Mouse (Mus musculus): ENCODE measurements around the gene Jag2. TPM values are rescaled to one million over a fixed set of nuclear protein-coding genes. Genes with fewer than 3 reads are reported as not detected.

Gene Jag2
- polyA plus RNA-seq, 1 experiment from 2014 or later: 13.1 TPM

- no peak overlapping the region for H3K27ac ChIP-seq (replicated peaks; ENCODE audit: low read depth, low read length)
- peak; percentile 42 for ATAC-seq (ENCODE audit: low read depth)
- no peaks in the 10 kb centered on the region for H3K4me1 ChIP-seq (ENCODE audit: control insufficient read depth, insufficient read depth, low read length)
- H3K9me3 ChIP-seq (ENCODE audit: control insufficient read depth, low read length): no peaks in the 10 kb centered on the region
- WGBS: 81% methylated on average over 7 of the region's 7 CpGs
- H3K9ac ChIP-seq (ENCODE audit: low read depth, low read length): no peak overlapping the region
- no peak for DNase-seq (ENCODE audit: low spot score)
- no peak overlapping the region for H3K4me2 ChIP-seq (ENCODE audit: low read depth, low read length)
- H3K4me3 ChIP-seq (ENCODE audit: low read depth, low read length): no peak overlapping the region
- H3K27me3 ChIP-seq (replicated peaks; ENCODE audit: control insufficient read depth, insufficient read depth, low read length): no peaks in the 10 kb centered on the region
- H3K36me3 ChIP-seq (ENCODE audit: control insufficient read depth, insufficient read depth, low read length): peaks cover 84% of the 10 kb centered on the region
These were observed 31.9 kb upstream of the Jag2 start for GRCm38 (mm10) chr12:112961428-112961827.

GRCm38 (mm10) chr12:112959421-112959820 lies 29.8 kb upstream of the Jag2 start:
- Histone ChIP-seq H3K4me2 (ENCODE audit: low read depth, low read length) (no peak overlapping the region), H3K4me3 (ENCODE audit: low read depth, low read length) (no peak overlapping the region), H3K27me3 (replicated peaks; ENCODE audit: control insufficient read depth, insufficient read depth, low read length) (no peaks in the 10 kb centered on the region), H3K36me3 (ENCODE audit: control insufficient read depth, insufficient read depth, low read length) (peaks cover 63% of the 10 kb centered on the region), H3K27ac (replicated peaks; ENCODE audit: low read depth, low read length) (no peak overlapping the region), H3K4me1 (ENCODE audit: control insufficient read depth, insufficient read depth, low read length) (no peaks in the 10 kb centered on the region), H3K9me3 (ENCODE audit: control insufficient read depth, low read length) (no peaks in the 10 kb centered on the region), H3K9ac (ENCODE audit: low read depth, low read length) (no peak overlapping the region)
- DNase-seq (ENCODE audit: low spot score) (no peak), ATAC-seq (ENCODE audit: low read depth) (no peak)
- 81% methylated on average over 8 of the region's 8 CpGs for WGBS

- Histone ChIP-seq H3K9ac (ENCODE audit: low read depth, low read length) (no peak overlapping the region), H3K9me3 (ENCODE audit: control insufficient read depth, low read length) (no peaks in the 10 kb centered on the region), H3K4me2 (ENCODE audit: low read depth, low read length) (no peak overlapping the region), H3K4me1 (ENCODE audit: control insufficient read depth, insufficient read depth, low read length) (no peaks in the 10 kb centered on the region), H3K27me3 (replicated peaks; ENCODE audit: control insufficient read depth, insufficient read depth, low read length) (no peaks in the 10 kb centered on the region), H3K27ac (replicated peaks; ENCODE audit: low read depth, low read length) (no peak overlapping the region), H3K4me3 (ENCODE audit: low read depth, low read length) (no peak overlapping the region), H3K36me3 (ENCODE audit: control insufficient read depth, insufficient read depth, low read length) (peaks cover 52% of the 10 kb centered on the region)
- peak; percentile 63 for ATAC-seq (ENCODE audit: low read depth)
- 21% methylated on average over 4 of the region's 4 CpGs for WGBS
- no peak for DNase-seq (ENCODE audit: low spot score)
These were observed 28.7 kb upstream of the Jag2 start for GRCm38 (mm10) chr12:112958303-112958702.

- Histone ChIP-seq H3K9me3 (ENCODE audit: control insufficient read depth, low read length) (no peaks in the 10 kb centered on the region), H3K4me1 (ENCODE audit: control insufficient read depth, insufficient read depth, low read length) (0 out of 2 replicates have a peak, but pooled peaks cover 1% of the 10 kb centered on the region), H3K4me3 (ENCODE audit: low read depth, low read length) (no peak overlapping the region), H3K4me2 (ENCODE audit: low read depth, low read length) (no peak overlapping the region), H3K27ac (replicated peaks; ENCODE audit: low read depth, low read length) (no peak overlapping the region), H3K36me3 (ENCODE audit: control insufficient read depth, insufficient read depth, low read length) (peaks cover 27% of the 10 kb centered on the region), H3K27me3 (replicated peaks; ENCODE audit: control insufficient read depth, insufficient read depth, low read length) (no peaks in the 10 kb centered on the region), H3K9ac (ENCODE audit: low read depth, low read length) (no peak overlapping the region)
- 29% methylated on average over 4 of the region's 4 CpGs for WGBS
- ATAC-seq (ENCODE audit: low read depth) (no peak), DNase-seq (ENCODE audit: low spot score) (no peak)
These were observed 26.2 kb upstream of the Jag2 start for GRCm38 (mm10) chr12:112955800-112956199.

- Histone ChIP-seq H3K9ac (ENCODE audit: low read depth, low read length) (no peak overlapping the region), H3K4me2 (ENCODE audit: low read depth, low read length) (no peak overlapping the region), H3K36me3 (ENCODE audit: control insufficient read depth, insufficient read depth, low read length) (peaks cover 9% of the 10 kb centered on the region; the same call in 1 of the 2 replicates), H3K27me3 (replicated peaks; ENCODE audit: control insufficient read depth, insufficient read depth, low read length) (no peaks in the 10 kb centered on the region), H3K4me1 (ENCODE audit: control insufficient read depth, insufficient read depth, low read length) (peaks cover 7% of the 10 kb centered on the region; the same call in 1 of the 2 replicates), H3K4me3 (ENCODE audit: low read depth, low read length) (no peak overlapping the region), H3K9me3 (ENCODE audit: control insufficient read depth, low read length) (no peaks in the 10 kb centered on the region), H3K27ac (replicated peaks; ENCODE audit: low read depth, low read length) (no peak overlapping the region)
- no peak for DNase-seq (ENCODE audit: low spot score)
- no peak for ATAC-seq (ENCODE audit: low read depth)
- 77% methylated on average over 3 of the region's 3 CpGs for WGBS
These were observed 23.5 kb upstream of the Jag2 start for GRCm38 (mm10) chr12:112952926-112953565.

GRCm38 (mm10) chr12:112952433-112952832 lies 22.9 kb upstream of the Jag2 start:
- H3K4me3 ChIP-seq (ENCODE audit: low read depth, low read length): no peak overlapping the region
- no peak for ATAC-seq (ENCODE audit: low read depth)
- no peak for DNase-seq (ENCODE audit: low spot score)
- WGBS: 78% methylated on average over 8 of the region's 8 CpGs
- H3K9me3 ChIP-seq (ENCODE audit: control insufficient read depth, low read length): no peaks in the 10 kb centered on the region
- H3K9ac ChIP-seq (ENCODE audit: low read depth, low read length): no peak overlapping the region
- H3K4me2 ChIP-seq (ENCODE audit: low read depth, low read length): no peak overlapping the region
- peaks cover 7% of the 10 kb centered on the region; the same call in 1 of the 2 replicates for H3K4me1 ChIP-seq (ENCODE audit: control insufficient read depth, insufficient read depth, low read length)
- H3K27me3 ChIP-seq (replicated peaks; ENCODE audit: control insufficient read depth, insufficient read depth, low read length): no peaks in the 10 kb centered on the region
- H3K36me3 ChIP-seq (ENCODE audit: control insufficient read depth, insufficient read depth, low read length): peaks cover 4% of the 10 kb centered on the region; the same call in 1 of the 2 replicates
- H3K27ac ChIP-seq (replicated peaks; ENCODE audit: low read depth, low read length): no peak overlapping the region

- ATAC-seq (ENCODE audit: low read depth) (no peak), DNase-seq (ENCODE audit: low spot score) (peak; percentile 26)
- WGBS: 18% methylated on average over 7 of the region's 7 CpGs
- peak overlapping the region; percentile 3; the same call in 1 of the 2 replicates for H3K27ac ChIP-seq (replicated peaks; ENCODE audit: low read depth, low read length)
- H3K27me3 ChIP-seq (replicated peaks; ENCODE audit: control insufficient read depth, insufficient read depth, low read length): no peaks in the 10 kb centered on the region
- no peaks in the 10 kb centered on the region for H3K9me3 ChIP-seq (ENCODE audit: control insufficient read depth, low read length)
- H3K9ac ChIP-seq (ENCODE audit: low read depth, low read length): peak overlapping the region; percentile 80; the same call in 1 of the 2 replicates
- H3K4me1 ChIP-seq (ENCODE audit: control insufficient read depth, insufficient read depth, low read length): peaks cover 7% of the 10 kb centered on the region; the same call in 1 of the 2 replicates
- H3K36me3 ChIP-seq (ENCODE audit: control insufficient read depth, insufficient read depth, low read length): no peaks in the 10 kb centered on the region
- H3K4me3 ChIP-seq (ENCODE audit: low read depth, low read length): no peak overlapping the region
- H3K4me2 ChIP-seq (ENCODE audit: low read depth, low read length): peak overlapping the region; percentile 97
These were observed 21.7 kb upstream of the Jag2 start for GRCm38 (mm10) chr12:112951150-112951842.

GRCm38 (mm10) chr12:112950761-112951129 lies 21.2 kb upstream of the Jag2 start:
- ATAC-seq (ENCODE audit: low read depth) (peak; percentile 5; the same call in 1 of the 2 replicates), DNase-seq (ENCODE audit: low spot score) (no peak)
- no peaks in the 10 kb centered on the region for H3K27me3 ChIP-seq (replicated peaks; ENCODE audit: control insufficient read depth, insufficient read depth, low read length)
- peaks cover 7% of the 10 kb centered on the region; the same call in 1 of the 2 replicates for H3K4me1 ChIP-seq (ENCODE audit: control insufficient read depth, insufficient read depth, low read length)
- peak overlapping the region; percentile 65 for H3K4me3 ChIP-seq (ENCODE audit: low read depth, low read length)
- H3K9me3 ChIP-seq (ENCODE audit: control insufficient read depth, low read length): no peaks in the 10 kb centered on the region
- 6% methylated on average over 6 of the region's 6 CpGs for WGBS
- H3K27ac ChIP-seq (replicated peaks; ENCODE audit: low read depth, low read length): peak overlapping the region; percentile 3; the same call in 1 of the 2 replicates
- H3K9ac ChIP-seq (ENCODE audit: low read depth, low read length): peak overlapping the region; percentile 80
- peak overlapping the region; percentile 97 for H3K4me2 ChIP-seq (ENCODE audit: low read depth, low read length)
- H3K36me3 ChIP-seq (ENCODE audit: control insufficient read depth, insufficient read depth, low read length): no peaks in the 10 kb centered on the region
